Mouse (Mus musculus): ENCODE data around the gene Nr1h2.
A peak's percentile ranks its signal among the peaks of the same experiment; 100 is the strongest.

Nr1h2 gene

DNA sequence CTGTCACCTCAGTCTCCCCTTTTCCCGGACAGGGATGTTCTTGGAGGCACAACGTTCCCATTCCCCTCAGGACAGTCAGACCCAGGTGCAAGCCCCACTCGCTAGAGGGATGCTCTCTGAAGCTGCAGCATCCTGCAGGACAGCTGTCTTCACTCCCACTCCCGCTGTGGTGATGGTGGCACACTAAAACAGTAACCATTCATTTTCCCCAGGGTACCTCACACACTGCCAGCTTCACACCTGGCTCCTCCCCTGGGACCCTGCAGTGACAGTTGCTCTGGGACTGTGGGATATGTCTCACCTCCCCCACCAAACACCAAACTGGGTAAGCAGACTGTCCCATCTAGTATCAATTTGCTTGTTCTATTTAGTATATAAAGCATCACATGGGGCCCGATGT, 6.0 kb downstream of the Nr1h2 start:
- no peak for DNase-seq

DNA sequence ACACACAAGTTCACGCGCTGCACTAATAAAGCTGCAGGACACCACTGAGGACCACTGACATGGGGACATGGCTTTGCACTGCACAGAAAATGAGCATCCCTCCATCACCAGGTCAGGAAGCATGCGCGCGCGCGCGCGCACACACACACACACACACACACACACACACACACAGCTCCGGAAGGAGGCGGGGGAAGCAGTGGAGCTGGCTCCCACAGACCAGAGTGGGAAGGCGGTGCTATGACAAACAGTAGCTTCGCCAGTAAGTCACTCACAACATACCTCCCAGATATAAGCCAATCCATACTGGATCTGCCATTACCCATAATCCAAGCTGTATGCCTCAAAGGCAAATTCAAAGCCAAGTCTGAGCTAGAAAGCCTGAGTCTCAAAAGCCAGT, 6.7 kb downstream of the Nr1h2 start:
- no peak for DNase-seq

DNA sequence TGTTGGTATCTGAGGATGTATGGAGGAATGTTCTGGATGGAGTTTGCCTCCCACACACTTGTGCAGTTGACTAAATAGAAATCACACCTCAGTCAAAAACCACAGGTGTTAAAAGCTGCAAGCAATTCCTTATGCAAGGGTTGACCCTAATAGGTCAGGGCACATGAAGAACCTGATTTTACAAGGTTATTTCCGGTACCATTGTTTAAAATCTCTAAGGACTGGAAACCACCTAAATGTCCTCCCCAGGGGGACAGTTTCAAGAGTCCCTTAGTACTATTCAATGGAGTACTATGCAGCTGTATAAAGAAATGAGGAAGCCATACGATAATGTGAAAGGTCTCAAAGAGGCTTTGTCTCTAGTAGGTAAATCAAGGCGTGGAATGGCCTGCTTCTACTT, 7.5 kb downstream of the Nr1h2 start:
- DNase-seq = no peak

DNA sequence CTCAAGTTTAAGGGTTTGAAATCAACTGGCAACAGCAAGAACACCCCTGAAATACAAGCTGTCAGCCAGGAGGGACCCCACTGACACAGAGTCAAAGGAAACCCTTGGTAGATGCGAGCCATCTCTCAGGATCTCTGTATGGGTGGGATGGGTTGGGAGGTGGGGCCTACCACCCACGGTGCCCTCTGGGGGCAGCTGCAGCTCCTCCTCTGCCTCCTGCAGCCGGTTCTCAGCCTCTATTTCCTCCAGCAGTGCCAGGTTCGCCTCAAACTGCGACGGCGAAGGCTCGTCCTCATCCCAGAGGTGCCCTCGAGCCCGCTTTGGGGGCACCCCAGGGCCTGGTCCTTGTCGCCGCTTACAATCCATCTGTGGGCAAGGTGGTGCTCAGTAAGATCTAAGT, 10.7 kb downstream of the Nr1h2 start:
- DNase-seq = no peak

DNA sequence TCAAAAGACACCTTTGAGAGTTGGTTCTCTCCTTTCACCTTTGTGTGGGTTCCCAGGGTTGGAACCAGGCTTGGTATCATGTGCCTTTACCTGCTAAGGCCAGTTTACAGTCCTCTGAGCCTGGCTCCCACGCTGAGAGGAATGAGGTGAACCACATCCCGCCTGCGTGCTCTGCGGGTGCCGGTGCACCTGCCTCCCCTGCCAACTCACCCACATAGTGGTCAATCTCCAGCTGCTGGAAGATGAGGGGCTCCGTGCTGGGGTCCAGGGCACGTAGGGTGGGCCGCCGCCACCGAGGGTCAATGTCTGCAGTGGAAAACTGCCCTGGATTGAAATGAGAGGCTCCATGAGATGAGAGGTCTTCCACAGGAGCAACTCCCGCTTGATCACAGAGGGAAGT, 11.2 kb downstream of the Nr1h2 start:
- no peak for DNase-seq

DNA sequence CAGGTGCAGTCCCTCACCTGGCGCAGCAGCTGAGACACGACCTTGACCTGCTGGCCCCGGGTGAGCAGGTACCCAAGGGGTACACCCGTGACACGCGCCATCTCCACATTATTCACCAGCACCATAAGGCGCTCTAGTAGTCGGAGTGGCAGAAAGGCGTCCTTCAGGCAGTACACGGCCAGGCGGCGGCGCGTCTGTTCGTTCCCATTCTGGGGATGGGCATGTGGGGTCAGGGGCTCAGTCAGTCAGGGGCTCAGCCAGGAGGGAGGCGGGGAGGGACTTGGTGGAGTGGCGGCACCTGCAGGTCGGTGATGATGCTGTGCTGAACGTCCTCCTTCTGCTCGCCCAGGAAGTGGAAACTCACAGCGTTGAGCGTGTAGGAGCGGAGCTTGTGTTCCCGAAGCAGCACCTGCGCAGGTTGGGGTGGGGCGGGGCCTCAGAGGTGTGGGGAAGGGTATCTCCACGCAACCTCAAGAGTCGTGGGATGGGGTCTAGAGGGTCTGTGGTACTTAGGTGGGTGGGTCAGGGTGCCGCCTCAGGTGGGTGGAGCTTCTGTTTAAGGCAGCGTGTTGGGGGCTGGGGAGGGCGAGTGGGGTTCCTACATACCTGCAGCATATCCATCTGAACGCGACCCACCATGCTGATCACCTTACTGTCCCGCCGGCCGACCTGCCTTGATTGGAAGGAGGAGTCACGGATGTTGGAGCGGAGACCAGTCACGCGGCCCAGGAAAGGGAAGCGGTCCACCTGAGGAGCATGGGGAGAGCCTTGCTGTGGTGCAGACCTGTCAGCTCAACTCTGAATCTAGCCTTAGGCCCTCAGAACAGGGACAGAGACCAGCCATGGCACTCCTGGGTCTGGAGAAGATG, 14.8 kb downstream of the Nr1h2 start:
- no peak for DNase-seq

DNA sequence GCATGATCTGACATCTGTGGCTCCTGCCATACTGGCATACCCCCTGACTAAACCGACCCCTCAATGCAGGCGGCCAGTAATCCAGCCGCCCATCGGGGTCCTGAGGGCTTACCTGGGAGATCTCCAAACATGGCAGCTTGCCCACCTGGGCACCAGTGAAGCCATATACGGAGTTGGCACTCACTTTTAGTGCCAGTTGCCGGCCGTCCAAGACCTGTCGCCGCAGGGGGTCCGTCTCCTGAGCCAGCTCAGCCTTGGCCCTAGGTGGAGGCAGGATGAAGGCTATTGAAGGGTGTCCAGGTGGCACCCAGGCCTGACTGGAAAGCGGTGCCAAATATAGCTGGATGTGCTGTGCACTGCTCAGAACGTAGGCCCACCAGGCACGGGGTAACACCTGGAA, 16.3 kb downstream of the Nr1h2 start:
- no peak for DNase-seq

DNA sequence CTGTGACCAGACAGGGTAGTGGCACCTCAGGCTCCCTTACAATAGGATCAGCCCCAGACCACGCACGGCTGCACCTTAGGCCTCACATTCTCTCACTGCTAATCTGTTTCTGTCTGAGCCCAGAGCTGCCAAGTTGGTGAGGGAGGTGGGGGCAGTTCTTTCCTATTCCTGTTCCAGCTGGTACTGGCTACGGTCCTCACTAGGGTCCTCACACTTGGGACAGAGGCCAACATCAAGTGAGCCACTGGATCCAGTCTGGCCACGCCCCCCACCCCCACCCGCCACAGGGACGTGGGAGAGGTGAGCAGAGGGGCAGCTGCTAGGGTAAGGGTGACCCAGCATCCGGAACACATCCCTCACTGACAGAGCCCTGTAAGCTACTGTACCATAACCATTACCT, 16.7 kb downstream of the Nr1h2 start:
- DNase-seq = no peak

DNA sequence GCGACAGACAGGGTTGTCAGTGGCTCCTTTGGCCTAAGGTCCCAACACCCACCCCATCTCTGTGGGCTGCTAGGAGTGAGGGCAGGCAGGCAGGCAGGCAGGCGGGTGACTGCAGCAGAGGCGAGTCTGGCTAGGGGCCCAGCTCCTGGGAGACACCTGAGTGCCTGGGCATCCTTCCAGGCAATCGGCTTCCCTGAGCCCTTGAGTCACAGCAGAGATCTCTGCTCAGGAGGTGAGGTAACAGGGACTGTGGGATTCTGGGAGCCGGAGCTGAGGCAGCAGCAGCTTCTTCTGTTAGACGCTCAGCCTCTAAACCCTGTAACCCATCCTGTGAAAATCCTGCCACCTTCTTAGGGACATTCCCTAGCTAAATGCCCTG, 17.2 kb downstream of the Nr1h2 start:
- DNase-seq = peak; percentile 51 to 52

DNA sequence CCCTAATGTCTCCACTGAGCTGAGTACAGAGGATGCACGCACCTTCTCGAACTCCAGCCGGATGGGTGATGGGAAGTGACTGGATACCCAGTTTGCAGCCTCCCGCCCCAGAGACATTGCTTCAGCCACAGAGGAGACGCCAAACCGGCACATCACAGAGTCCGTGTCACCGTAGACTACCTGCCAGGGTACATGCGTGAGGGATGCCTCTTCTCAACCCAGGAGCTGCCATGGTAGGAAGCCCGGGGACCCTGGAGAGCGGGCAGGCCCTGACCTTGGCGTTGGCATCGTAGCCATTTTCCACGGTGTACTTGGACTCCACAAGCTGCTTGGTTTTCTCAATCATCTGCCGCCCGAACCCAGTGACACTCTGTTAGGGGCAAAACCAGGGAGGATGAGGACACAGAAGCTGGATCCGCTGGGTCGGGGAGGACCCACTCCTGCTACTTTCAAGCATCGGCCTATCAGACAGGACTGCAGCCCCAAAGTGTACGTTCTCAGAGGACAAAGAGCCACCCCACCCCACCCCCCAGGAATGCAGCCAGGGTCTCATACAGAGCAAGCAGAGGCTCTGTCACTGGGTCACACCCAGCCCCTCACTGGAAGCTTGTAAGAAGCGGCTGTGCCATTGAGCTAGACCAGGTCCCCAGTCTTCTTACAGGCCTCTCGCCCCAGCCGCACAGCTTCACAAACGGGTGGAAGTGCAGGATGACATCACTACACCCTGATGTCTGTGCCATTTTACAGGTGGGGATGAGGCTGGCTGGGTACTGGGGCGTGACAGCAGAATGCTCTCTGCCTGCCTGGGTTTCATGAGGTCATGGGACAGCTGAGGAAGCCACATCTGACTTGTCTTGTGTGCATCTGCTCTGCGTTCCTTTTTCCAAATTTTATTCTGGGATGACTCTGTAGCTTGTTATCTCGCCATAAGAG, 17.8 kb downstream of the Nr1h2 start:
- DNase-seq = no peak

DNA sequence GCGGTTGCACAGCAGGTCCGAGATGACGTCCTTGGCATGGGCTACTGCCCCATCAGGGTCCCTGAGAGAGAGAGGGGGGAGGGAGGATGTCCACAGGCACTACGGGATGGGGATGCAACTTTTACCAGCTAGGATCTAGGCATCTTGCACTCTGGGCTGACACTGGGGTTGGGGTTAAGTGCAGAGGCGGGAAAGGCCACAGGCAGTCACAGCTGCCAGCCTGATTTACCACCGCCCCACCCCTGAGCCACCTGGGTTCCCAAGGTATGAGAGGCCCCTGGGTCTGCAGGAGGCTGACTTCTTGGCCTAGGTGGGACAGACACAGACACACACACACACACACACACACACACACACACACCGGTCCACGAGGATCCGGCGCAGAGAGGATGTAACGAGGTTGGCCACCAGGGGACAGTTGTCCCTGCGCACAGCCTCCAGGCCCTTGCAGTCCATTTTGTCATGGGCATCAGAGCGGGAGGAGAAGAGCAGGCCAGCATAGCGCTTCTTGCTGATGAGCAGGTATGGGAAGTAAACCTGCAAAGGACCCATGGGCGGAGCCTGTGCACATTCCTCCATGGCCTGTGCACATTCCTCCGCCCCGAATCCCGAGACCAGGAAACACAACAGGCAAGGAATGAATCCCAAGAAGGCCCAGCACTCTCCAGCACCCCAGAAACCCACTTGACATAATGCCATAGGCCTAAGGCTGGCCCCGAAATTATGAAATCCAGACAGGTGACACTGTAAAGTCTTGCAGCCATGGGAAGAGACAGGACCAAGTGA, 18.9 kb downstream of the Nr1h2 start:
- no peak for DNase-seq

DNA sequence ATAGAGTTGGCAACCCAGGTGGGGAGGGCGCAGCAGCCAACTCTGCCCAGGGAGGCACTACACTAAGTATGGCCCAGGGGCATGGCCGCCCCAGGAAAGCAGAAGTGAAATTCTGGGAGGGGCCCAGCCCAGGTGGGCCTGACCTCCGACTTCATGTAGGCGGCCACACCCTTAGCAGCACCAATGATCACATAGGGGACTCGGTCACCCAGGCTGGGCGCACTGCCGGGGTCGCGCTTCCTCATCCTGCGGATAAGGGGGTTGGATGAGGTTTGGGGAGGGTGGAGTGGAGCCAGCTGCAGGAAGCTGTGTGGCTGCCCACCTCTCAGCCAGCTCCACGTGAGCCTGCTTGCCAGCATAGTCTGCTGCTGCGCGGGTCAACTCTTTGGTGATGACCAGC, 19.5 kb downstream of the Nr1h2 start:
- DNase-seq = no peak

DNA sequence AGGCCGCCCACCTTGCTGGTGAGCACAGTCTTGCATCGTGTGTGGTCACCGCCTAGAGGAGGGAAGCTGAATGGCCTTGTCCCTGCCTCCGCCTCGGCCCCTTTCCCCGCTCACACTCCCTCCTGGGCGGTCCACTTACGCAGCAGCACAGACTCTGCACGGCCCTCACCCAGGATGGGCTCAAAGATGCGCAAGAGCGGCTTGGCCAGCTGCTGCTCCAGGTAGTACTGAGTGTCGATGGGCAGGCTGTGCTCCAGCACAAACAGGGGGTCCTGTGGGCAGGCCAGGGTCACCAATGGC, 20.1 kb downstream of the Nr1h2 start:
- DNase-seq = no peak

DNA sequence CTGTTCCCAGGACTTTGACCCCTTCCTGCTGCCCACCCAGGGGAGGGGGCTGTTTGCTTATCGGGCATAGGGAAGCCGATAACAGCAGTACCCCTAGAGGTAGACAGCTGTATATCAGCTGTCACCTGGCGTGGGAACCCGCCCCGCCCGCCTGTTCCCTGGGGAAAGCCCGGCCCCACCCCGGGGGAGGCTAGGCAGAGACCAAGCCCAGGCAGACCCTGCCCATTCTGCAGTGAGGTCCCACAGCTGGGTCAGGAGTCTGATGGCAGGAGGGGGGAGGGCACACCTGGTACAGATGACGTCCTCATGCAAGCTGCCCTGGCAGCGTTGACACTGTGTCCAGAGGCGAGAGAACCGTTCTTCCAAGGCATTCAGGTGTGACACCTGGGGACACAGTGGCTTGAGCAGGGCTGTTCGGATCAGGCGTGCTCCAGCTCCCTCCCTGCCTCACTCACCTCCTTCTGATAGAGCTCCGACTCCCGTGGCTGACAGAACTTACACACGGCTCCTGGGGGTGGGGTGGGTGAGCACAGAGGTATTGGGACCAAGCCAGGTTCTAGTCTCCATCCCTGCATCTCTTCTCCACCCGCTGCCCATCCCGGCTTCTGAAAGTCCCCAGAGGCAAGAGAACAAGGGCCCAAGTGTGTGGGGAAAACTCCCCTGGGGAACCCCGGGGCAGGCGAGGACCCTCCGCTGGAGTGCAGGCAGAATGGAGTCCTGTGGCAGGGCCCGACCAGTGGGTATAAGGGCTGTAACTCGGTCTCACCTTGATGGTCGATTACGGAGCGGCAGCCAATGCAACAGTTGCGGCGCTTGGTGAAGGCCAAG, 20.6 kb downstream of the Nr1h2 start:
- DNase-seq = no peak

DNA sequence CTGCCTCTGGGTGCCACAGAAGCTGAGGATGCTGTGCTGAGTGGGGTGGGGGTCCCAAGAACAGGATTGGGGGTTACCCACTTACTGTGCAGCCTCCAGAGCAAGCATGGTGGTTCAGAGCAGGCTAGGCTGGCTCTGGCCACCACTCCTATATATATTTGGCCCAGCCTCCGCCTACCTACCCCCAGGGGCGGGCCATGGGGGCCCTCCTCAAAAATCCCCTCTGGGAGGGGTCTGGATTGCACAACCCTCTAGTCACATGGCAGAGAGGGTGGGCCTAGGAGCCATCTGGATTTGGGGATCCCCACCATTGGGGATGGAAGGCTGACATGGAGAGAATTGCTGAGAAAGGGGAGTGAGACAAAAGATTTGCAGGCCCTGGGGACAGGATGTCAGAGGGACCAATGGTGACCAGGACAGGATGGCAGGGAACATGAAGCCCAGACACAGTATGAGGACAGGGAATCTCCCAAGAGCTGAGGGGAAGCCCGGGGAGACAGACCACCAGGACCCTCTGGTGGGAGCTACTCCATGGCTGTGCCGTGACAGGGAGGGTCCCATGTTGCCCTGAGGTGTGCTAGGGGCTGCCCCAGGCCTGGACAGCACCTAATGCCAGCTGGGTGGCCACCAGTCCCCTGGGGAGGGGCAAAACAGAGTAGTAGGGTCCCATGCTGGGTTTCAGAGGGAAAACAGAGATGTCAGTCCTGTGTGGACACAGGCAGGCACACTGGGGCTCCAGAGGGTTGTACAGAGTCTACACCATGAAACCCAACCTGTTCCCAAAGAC, 21.6 kb downstream of the Nr1h2 start, which contains the start of gene Spib:
Gene Spib (minus strand): TSS at position 126 of the 787 bp plus-strand sequence.
- DNase-seq = no peak

DNA sequence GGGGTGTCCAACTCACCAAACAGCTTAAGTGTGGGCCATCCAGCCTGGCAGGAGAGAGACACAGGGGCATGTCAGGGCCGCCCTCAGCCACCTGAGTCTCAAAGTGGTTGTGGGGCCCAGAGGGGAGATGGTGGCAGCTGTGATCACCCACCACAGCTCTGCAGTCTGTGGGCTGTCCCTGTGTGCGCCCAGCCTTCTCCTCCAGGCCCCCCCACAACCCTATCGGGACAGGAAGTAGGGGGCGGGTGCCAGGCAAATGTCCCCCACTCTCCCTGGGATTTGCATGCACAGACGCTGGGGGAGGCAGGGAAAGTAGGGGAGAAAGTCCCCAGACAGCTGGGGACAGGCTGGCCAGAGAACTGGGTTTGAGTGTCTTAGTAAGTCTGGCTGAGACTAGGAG, 22.5 kb downstream of the Nr1h2 start:
- DNase-seq = no peak

DNA sequence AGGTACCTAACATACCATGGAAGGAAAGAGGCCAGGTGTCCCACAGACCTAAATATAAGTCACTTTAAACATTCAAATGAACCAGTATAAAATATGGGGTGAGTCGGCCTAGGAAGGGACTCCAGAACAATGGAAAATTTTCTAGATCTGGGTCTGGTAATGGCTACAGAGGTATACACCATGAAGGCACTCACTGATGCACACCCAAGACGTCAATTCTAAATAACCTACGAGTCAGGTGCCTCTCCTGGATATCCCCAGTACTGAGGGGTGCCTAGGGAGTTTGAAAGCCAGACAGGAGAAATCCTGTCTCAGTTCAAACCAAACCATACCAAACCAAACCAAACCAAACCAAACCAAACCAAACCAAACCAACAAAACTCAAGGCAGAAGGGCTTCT, 23.2 kb downstream of the Nr1h2 start:
- DNase-seq = no peak

DNA sequence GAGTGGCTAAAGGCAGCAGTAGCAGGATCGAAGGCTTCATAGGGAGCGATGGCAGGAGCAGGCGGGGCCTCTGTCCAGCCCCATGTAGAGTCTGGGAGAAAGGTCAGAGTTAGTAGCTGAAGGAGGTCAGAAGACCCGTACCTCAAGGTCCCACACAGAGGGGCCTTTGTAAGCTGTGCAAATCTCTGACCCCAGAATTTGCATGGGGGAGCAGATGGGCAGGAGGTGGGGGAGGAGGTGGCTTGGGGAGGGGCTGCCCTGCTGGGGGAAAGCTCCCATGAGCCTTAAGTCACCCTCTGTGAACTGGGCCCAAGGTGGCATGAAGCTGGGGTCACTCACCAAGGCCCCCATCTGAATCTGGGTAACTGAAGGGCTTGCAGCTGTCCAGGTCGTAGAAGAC, 24.2 kb downstream of the Nr1h2 start:
- no peak for DNase-seq

DNA sequence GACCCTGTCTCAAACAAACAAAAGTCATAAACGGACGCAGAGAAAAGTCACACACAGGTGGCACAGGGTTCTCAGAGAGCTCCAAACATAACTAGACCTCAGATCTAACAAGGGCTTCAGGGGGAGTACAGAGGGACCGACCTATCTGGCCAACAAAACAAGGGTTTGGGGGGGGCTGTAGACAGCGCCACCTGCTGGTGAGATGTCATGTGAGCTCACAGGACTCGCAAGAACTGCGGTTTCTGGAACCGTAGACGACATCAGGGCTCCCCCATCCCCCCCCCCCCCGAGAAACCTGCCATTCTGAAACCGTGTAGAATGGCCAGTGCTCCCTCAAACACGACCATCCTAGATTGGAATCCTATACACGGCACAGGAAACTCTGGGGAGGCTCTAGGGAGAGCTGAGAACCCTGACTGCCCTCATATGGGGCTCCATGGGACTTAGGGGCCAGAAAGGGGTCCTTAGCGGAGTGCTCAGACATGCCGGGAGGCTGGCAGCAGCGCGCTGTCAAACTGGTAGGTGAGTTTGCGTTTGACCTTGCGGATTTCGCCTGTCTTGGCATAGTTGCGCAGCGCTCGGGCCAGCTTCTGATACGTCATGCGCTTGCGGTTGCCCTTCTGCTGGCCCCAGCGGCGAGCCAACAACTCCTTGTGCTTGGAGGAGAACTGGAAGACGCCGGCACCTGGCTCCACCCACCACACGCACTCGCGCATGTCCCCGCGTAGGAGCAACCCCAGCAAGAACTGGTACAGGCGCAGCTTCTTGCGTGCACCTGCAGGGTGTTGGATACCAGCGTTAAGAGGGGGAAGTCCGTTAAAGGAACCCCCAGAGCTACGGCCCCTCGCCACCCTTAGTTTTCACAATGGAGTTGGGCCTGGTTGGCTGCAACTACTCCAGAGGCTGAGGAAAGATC, 26.0 kb downstream of the Nr1h2 start:
- DNase-seq = peak; percentile 85

DNA sequence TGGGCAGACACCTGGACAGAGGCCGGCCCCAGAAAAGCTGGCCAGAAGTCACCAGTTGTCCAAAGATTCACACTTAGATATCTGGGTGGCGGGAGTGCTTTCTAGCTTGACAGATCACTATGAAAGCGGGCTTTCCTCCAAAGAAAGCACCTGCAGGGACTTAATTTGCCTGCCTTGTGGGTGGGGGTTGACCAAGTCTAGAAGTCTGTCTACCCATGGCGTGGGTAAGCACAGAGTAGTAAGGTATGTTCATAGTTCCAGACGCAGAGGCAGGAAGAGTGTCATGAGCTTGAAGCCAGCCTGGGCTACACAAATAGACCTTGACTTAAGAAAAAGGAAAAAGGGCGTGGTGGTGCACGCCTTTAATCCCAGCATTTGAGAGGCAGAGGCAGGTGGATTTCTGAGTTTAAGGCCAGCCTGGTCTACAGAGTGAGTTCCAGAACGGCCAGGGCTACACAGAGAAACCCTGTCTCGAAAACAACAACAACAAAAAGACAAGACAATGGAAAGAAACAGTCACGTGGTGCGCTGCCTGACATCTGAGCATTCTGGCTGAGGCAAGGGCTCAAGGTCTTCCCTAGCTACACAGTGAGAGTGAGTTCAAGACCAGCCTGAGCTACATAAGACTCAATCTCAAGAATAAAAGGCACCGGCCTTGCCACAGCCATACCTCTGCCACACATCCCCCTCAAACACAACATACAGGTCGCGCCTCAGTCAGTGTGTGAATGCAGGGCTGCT, 27.2 kb downstream of the Nr1h2 start:
- DNase-seq = no peak

Data from kidney, adult 8-10 months (tissue).